In genomic region chr16:88651082-88651481, GRCm38 (mm10) we compare ENCODE assay signal across 24 mouse cellular contexts. TPM values are rescaled to one million over a fixed set of nuclear protein-coding genes. Genes with fewer than 3 reads are reported as not detected.
"Had no signal": no experiment of that assay in that cellular context is flagged by ENCODE, and none has a peak within 500 bp of the region (broad histone marks: within the 10 kb centered on the region; RNA-seq: fewer than 3 reads in every experiment).

No protein-coding gene starts in this region.

- H3K36me3 ChIP-seq: midbrain, embryonic 10.5 days; neural tube, embryonic 13.5 days; neural tube, embryonic 15.5 days; stomach, embryonic 15.5 days had no signal

- H3K27me3 ChIP-seq: neural tube, embryonic 13.5 days; neural tube, embryonic 15.5 days; stomach, embryonic 15.5 days had no signal

- H3K9ac ChIP-seq: lung, embryonic 14.5 days; neural tube, embryonic 13.5 days; neural tube, embryonic 15.5 days; stomach, embryonic 15.5 days had no signal

- H3K27ac ChIP-seq: midbrain, embryonic 10.5 days; neural tube, embryonic 13.5 days; neural tube, embryonic 15.5 days; stomach, embryonic 15.5 days; stomach, postnatal 0 days had no signal

- H3K9me3 ChIP-seq: midbrain, embryonic 10.5 days; neural tube, embryonic 13.5 days; neural tube, embryonic 15.5 days; stomach, embryonic 15.5 days had no signal

- DNase-seq: lung, adult 18-20 months; lung, embryonic 14.5 days; lung, postnatal 10 days; lung, postnatal 4 days; midbrain, embryonic 14.5 days; right cerebral cortex, postnatal 14 days; thymus, adult 2 months; thymus, postnatal 25 days; thymus, postnatal 4 days had no signal

- ATAC-seq: midbrain, embryonic 16.5 days had no signal

- H3K4me1 ChIP-seq: midbrain, embryonic 10.5 days; neural tube, embryonic 13.5 days; neural tube, embryonic 15.5 days; stomach, embryonic 15.5 days had no signal

- H3K4me2 ChIP-seq: lung, embryonic 14.5 days; neural tube, embryonic 13.5 days; neural tube, embryonic 15.5 days; stomach, embryonic 15.5 days had no signal

- H3K4me3 ChIP-seq: midbrain, embryonic 10.5 days; myocyte; neural tube, embryonic 13.5 days; neural tube, embryonic 15.5 days; stomach, embryonic 15.5 days had no signal

RNA-seq across cellular contexts. Expression of gene Krtap26-1, which starts 3.5 kb away (rescaled TPM):
- total RNA-seq: megakaryocyte, adult 5-6 weeks; megakaryocyte-erythroid progenitor cell, adult 5-6 weeks had no signal
- polyA plus RNA-seq: liver, embryonic 16.5 days; lung, embryonic 14.5 days; lung, embryonic 16.5 days; midbrain, embryonic 10.5 days; midbrain, embryonic 14.5 days; midbrain, embryonic 16.5 days; myocyte; neural tube, embryonic 11.5 days; neural tube, embryonic 13.5 days; spleen, adult 2 months; stomach, embryonic 15.5 days; stomach, postnatal 0 days; testis, adult 2 months; thymus, adult 2 months; urinary bladder, adult 2 months had no signal

RNA-seq across cellular contexts. Expression of gene Krtap27-1, which starts 20.4 kb away (rescaled TPM):
- total RNA-seq: megakaryocyte, adult 5-6 weeks; megakaryocyte-erythroid progenitor cell, adult 5-6 weeks had no signal
- polyA plus RNA-seq: liver, embryonic 16.5 days; lung, embryonic 14.5 days; lung, embryonic 16.5 days; midbrain, embryonic 10.5 days; midbrain, embryonic 14.5 days; midbrain, embryonic 16.5 days; myocyte; neural tube, embryonic 11.5 days; neural tube, embryonic 13.5 days; neural tube, embryonic 15.5 days; spleen, adult 2 months; stomach, embryonic 15.5 days; stomach, postnatal 0 days; testis, adult 2 months; thymus, adult 2 months; urinary bladder, adult 2 months had no signal

RNA-seq across cellular contexts. Expression of gene 2310079G19Rik, which starts 23.6 kb away (rescaled TPM):
- total RNA-seq: megakaryocyte, adult 5-6 weeks; megakaryocyte-erythroid progenitor cell, adult 5-6 weeks had no signal
- polyA plus RNA-seq: liver, embryonic 16.5 days; lung, embryonic 14.5 days; lung, embryonic 16.5 days; midbrain, embryonic 10.5 days; midbrain, embryonic 14.5 days; midbrain, embryonic 16.5 days; myocyte; neural tube, embryonic 11.5 days; neural tube, embryonic 13.5 days; neural tube, embryonic 15.5 days; spleen, adult 2 months; stomach, embryonic 15.5 days; testis, adult 2 months; thymus, adult 2 months; urinary bladder, adult 2 months had no signal

RNA-seq across cellular contexts. Expression of gene Krtap24-1, which starts 39.0 kb away (rescaled TPM):
- total RNA-seq: megakaryocyte, adult 5-6 weeks; megakaryocyte-erythroid progenitor cell, adult 5-6 weeks had no signal
- polyA plus RNA-seq: liver, embryonic 16.5 days; lung, embryonic 14.5 days; lung, embryonic 16.5 days; midbrain, embryonic 10.5 days; midbrain, embryonic 14.5 days; midbrain, embryonic 16.5 days; myocyte; neural tube, embryonic 11.5 days; neural tube, embryonic 13.5 days; neural tube, embryonic 15.5 days; spleen, adult 2 months; stomach, embryonic 15.5 days; stomach, postnatal 0 days; thymus, adult 2 months; urinary bladder, adult 2 months had no signal

RNA-seq across cellular contexts. Expression of gene 2310061N02Rik, which starts 56.7 kb away (rescaled TPM):
- total RNA-seq: megakaryocyte, adult 5-6 weeks; megakaryocyte-erythroid progenitor cell, adult 5-6 weeks had no signal
- polyA plus RNA-seq: liver, embryonic 16.5 days; lung, embryonic 14.5 days; lung, embryonic 16.5 days; midbrain, embryonic 10.5 days; midbrain, embryonic 14.5 days; midbrain, embryonic 16.5 days; myocyte; neural tube, embryonic 11.5 days; neural tube, embryonic 13.5 days; neural tube, embryonic 15.5 days; spleen, adult 2 months; stomach, embryonic 15.5 days; stomach, postnatal 0 days; testis, adult 2 months; thymus, adult 2 months; urinary bladder, adult 2 months had no signal
